Mouse (Mus musculus) spleen, embryonic (tissue): ENCODE data around the gene Mfsd14b.

Experiments
- CTCF ChIA-PET: fragments of 350-600 bp; sonication (Branson Sonifier 250); formaldehyde crosslinking; loops from one replicate; lab custom pipeline; 2022; lab: Charles Lee

Mfsd14b gene

DNA sequence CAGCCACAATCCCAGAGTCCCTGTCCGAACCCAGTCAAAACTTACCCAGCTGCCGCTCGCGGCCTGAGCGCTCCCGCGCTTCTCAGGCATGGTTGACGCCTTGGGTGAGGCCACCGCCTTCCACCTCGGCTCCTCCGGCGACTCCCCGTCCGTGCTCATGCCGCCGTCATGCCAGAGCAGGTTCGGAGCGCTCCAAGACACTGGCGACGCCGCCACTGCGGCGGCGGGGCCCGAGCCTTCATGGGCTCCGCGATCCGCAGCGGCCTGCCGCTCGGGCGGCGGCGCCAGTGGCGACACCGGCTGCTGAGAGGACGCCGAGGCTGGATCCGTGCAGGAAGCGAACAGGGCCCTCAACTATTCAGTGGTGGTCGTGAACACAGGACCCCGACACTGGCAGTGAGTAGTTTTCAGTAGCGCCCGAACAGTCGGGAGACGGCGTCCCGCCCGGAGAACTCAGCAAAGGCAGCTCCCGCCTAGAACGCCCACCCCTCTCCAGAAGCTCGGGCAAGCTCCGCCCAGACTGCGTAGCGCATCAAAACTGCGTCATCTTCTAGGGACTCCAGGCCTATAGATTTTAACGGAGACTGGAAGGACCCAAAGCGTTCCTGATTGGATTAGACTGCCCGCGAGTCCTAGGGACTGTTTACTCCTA, at the start of gene Mfsd14b:
Gene Mfsd14b, minus strand, starts transcription at position 517 of the 652 bp plus-strand sequence.
- CTCF ChIA-PET, result no interaction called here

GRCm38 (mm10) chr13:65149940-65150339, 37.2 kb upstream of the Mfsd14b start, which contains the start of gene Olfr466:
Gene Olfr466 (plus strand): TSS chr13:65150240.
- CTCF ChIA-PET, result no interaction called here

- CTCF ChIA-PET, result no interaction called here
Observed at GRCm38 (mm10) chr13:65137789-65138188, 25.0 kb upstream of the Mfsd14b start, which contains the start of gene Olfr465-ps1. Gene Olfr465-ps1 (plus strand): TSS chr13:65138089.

DNA sequence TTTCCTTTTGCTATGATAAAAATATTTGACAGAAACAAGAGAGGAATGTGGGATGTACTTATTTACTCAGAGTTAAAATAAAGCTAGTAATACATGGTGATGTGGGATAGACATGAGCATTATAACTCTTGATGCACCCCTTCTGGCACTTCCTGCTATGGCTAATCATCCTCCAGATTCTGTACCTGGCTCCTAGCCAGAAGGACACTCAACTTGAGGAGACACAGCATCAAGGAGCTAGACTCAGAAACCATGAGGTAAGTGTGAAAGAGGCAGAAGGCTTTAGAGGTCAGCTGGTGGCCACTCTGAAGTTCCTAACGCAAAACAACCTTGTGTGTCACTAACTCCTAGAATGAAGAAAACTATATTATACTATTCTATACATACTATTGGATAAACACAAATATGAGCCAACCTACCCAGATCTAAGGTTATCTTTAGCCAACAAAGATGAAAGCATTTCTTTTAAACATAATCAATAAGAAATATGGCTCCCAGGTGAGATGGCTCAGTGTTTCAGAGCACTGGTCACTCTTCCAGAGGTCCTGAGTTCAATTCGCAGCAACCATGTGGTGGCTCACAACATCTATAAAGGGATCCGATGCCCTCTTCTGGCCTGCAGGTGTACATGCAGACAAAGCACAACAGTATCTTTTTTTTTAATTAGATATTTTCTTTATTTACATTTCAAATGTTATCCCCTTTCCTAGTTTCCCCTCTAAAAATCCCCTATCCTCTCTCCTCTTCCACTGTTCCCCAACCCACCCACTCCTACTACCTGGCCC, 14.5 kb upstream of the Mfsd14b start:
- CTCF ChIA-PET, result no interaction called here

- CTCF ChIA-PET, result no interaction called here
Observed at GRCm38 (mm10) chr13:65122111-65122510, 9.3 kb upstream of the Mfsd14b start.

DNA sequence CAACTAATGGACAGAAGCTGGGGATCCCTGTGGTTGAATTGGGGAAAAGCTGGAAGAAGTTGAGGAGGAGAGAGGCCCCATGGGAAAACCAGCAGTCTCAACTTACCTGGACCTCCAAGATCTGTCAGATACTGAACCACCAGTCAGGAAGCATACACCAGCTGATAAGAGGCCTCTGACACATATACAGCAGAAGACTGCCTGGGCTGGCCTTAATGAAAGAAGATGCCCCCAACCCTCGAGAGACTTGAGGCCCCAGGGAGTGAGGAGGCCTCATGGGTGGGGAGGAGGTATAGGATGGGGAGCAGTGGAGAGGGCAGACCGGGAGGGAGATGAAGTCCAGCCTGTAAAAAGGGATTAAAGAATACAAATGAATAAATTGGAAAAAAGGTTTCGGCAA, 8.2 kb upstream of the Mfsd14b start:
- CTCF ChIA-PET, result no interaction called here

GRCm38 (mm10) chr13:65113239-65113638, 464 bp upstream of the Mfsd14b start:
- CTCF ChIA-PET, result no interaction called here

- CTCF ChIA-PET, result no interaction called here
Observed at GRCm38 (mm10) chr13:65111961-65112360, 814 bp downstream of the Mfsd14b start.

DNA sequence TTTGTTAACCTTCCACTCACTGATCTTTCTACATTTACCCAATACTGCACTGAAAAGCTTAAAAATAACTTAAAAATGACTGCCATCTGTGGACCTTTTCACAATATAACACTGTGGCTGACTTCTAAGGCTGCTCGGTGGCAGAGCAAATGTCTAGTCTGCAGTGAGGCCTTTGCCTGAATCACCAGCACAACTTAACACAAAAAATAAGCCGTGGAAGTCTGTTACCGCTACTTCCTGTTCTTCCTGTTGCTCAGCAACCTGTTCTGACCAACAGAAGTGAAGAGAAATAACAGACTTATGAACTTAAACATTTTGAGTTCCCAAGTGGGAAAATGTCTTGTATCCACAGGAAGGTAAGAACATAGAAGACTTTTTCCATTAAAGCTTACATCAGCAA, 11.5 kb downstream of the Mfsd14b start:
- CTCF ChIA-PET, result no interaction called here

DNA sequence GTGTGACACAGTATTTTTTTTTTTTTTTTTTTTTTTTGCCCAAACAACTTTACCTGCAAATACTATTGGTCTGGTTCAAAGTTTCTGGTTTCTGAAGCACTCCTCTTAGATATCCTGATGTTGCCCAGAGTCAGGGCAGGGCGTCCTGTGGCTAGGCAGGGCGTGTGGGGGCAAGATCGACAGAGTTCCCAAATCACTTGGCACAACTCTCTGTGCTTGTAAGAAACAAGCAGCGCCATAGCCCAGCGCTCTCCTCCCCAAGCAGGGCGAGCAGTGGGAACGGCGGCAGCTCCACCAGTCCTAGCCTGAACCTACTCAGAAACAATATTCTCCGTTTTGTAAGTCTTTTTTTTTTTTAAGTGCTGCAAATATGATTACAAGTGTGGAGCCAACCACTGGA, 12.1 kb downstream of the Mfsd14b start:
- CTCF ChIA-PET, result no interaction called here

- CTCF ChIA-PET, result no interaction called here
Observed at GRCm38 (mm10) chr13:65097018-65097417, 15.8 kb downstream of the Mfsd14b start.

- CTCF ChIA-PET, result interaction anchor here (0.5 kb wide), 1 partner anchor 37 kb away, joined by 3 read pairs; no protein-coding TSS in a partner anchor
Observed at GRCm38 (mm10) chr13:65095923-65096322, 16.9 kb downstream of the Mfsd14b start.

GRCm38 (mm10) chr13:65069969-65070368, 42.8 kb downstream of the Mfsd14b start:
- CTCF ChIA-PET, result no interaction called here

DNA sequence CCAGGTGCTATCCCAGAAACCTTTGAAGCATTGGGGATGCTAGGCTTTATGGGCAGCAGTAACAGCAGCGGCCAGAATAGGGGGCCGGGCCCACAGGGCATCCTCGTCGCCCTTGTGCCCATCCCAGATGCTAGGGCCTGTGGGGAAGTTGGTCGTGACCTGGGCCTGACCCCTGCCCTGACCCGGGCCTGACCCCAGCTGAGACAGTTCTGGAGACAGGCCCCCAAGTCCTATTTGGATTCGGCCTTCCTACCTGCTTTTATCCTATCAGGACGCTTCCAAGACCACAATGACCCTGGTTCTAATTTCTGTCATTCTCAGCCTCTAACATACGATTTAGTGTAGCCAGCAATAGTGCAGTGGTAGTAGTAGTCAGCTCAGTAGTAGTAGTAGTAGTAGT, 60.1 kb downstream of the Mfsd14b start, which contains the start of gene Prss47:
Gene Prss47, minus strand, starts transcription at position 101 of the 400 bp plus-strand sequence.
- CTCF ChIA-PET, result no interaction called here

GRCm38 (mm10) chr13:65035057-65035456, 77.7 kb downstream of the Mfsd14b start:
- CTCF ChIA-PET, result no interaction called here

GRCm38 (mm10) chr13:65032758-65033157, 80.0 kb downstream of the Mfsd14b start, which contains the start of gene Spata31d1c:
Gene Spata31d1c (plus strand): TSS chr13:65033058.
- CTCF ChIA-PET, result no interaction called here
